Mouse (Mus musculus): ENCODE measurements around the gene Aldoc.

DNA sequence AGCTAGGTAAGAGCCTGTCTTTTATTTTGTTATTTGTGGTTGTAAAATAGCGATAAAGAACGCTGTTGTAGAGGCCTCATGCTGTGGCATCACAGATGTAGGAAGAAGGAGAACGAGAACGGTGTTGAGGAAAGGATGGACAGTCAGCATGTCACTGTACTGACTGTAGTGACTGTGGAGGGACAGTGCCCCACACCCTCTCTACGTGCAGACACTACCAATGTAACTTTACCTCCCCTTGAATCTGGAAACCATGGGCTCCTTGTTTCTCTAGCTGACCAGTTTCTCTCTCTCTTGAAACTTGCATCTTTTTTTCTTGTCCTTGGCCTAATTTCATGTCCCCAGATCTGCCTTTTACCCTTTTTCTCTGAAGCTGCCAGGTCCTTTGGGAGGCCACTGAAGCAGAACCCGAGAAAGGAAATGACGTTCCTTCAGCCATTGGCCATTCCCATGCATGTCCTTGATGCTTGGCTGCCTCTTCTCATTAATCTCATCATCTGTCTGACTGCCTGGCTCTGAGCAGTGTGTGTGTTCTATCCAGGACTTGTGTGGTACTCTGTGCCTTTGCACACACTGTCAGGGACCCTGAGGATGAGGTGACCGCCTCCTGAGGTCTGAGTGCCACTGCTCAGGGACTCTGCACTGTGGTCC is 11.8 kb upstream of the Aldoc start:
- TF ChIP-seq CTCF (conservative IDR thresholded peaks at IDR 0.05; ENCODE audit: insufficient read depth, insufficient read length, low read depth, low read length) (no peak), POLR2A (IDR thresholded peaks at IDR 0.05; ENCODE audit: low read depth, low read length) (no peak)
